Mouse (Mus musculus): ENCODE measurements at regions not wholly inside any gene's neighbourhood (a gene's known extent, or its start where the extent isn't known, plus 50 kb on each side); places are given as distances from the start of the nearest gene placed in this dataset.
"Not testable (repeated sequence)": the region's sequence is repeated elsewhere in the genome, so short reads cannot be mapped to it uniquely, and the experiment has no call there.

DNA sequence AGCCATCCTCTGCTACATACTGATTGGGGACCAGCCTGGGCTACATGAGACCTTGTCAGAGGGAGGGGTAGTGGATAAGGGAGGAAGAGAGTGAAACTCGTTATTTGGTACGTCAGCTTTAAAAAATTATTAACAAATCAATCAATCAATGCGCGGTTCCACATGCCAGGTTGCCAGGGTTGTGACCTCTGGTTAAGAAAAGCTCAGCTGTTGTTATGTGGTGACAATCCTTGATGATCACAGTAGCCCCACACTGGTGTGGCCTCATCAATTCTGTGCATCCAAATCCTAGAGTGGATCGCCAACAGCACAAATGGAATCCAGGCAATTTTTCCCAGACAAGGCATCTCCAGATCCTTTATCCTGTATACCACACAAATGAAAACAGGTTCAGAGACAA, 74.3 kb upstream of the Cdk6 start:
- Histone ChIP-seq H3K4me2 (ENCODE audit: low read depth, low read length, severe bottlenecking) (no peak overlapping the region), H3K4me3 (ENCODE audit: low read depth, low read length) (no peak overlapping the region), H3K36me3 (ENCODE audit: control insufficient read depth, insufficient read depth, low read length) (no peaks in the 10 kb centered on the region), H3K27ac (ENCODE audit: low read depth, low read length) (no peak overlapping the region), H3K9ac (ENCODE audit: low read length) (no peak overlapping the region), H3K27me3 (ENCODE audit: control insufficient read depth, insufficient read depth, low read length) (no peaks in the 10 kb centered on the region), H3K9me3 (ENCODE audit: control insufficient read depth, low read length) (no peaks in the 10 kb centered on the region), H3K4me1 (replicated peaks; ENCODE audit: control insufficient read depth, insufficient read depth, low read length) (no peaks in the 10 kb centered on the region)
- no peak for DNase-seq (ENCODE audit: low spot score)
- no peak for ATAC-seq (replicated peaks; ENCODE audit: low FRiP score)
- WGBS, result 84% methylated on average over 5 of the region's 5 CpGs

DNA sequence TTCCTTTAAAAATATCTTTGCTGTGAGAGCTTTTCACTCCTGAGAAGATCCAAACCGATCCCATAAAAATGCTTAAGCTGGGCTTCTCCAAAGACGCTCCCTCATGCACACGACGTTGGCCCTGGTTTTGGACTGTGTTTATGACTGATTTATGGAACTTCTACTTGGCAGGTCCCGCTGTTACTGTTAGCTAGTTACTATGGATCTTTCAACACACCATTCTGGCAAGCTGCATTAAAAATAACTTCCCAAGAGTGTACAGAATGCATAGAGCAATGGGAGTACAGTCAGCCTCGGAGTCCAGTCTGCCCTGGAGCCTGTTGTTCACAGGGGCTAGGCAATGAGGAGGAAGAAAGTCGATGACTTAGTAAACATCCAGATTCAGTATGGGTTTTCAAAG, 71.5 kb upstream of the Cdk6 start:
- Histone ChIP-seq H3K9ac (ENCODE audit: low read length) (no peak overlapping the region), H3K4me1 (replicated peaks; ENCODE audit: control insufficient read depth, insufficient read depth, low read length) (no peaks in the 10 kb centered on the region), H3K27me3 (ENCODE audit: control insufficient read depth, insufficient read depth, low read length) (no peaks in the 10 kb centered on the region), H3K9me3 (ENCODE audit: control insufficient read depth, low read length) (no peaks in the 10 kb centered on the region), H3K27ac (ENCODE audit: low read depth, low read length) (no peak overlapping the region), H3K4me2 (ENCODE audit: low read depth, low read length, severe bottlenecking) (no peak overlapping the region), H3K4me3 (ENCODE audit: low read depth, low read length) (no peak overlapping the region), H3K36me3 (ENCODE audit: control insufficient read depth, insufficient read depth, low read length) (no peaks in the 10 kb centered on the region)
- ATAC-seq (replicated peaks; ENCODE audit: low FRiP score) (no peak), DNase-seq (ENCODE audit: low spot score) (no peak)
- WGBS, result 88% methylated on average over 7 of the region's 7 CpGs

DNA sequence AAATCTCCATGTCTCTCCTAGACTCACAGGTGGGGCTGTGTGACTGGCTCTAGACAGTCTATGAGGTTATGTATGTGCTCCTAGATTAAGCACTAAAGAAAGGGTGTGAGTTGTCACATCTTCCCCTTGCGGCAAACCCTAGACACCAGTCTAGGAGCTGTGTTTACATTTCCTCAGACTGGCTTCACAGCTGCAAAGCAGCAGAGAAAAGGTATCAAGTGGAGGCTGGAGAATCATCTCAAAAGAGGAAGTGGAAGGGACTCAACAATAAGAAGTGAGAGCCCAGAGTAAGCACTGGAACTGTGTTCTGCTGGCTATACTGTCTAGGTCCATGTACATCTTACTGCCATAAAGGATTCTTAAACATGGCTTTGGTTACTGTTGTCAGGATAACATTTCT, 68.1 kb upstream of the Cdk6 start:
- H3K27ac ChIP-seq (ENCODE audit: low read depth, low read length); H3K27me3 ChIP-seq (ENCODE audit: control insufficient read depth, insufficient read depth, low read length); H3K4me2 ChIP-seq (ENCODE audit: low read depth, low read length, severe bottlenecking); DNase-seq (ENCODE audit: low spot score); H3K36me3 ChIP-seq (ENCODE audit: control insufficient read depth, insufficient read depth, low read length); H3K4me3 ChIP-seq (ENCODE audit: low read depth, low read length); ATAC-seq (replicated peaks; ENCODE audit: low FRiP score); H3K9me3 ChIP-seq (ENCODE audit: control insufficient read depth, low read length); H3K4me1 ChIP-seq (replicated peaks; ENCODE audit: control insufficient read depth, insufficient read depth, low read length); H3K9ac ChIP-seq (ENCODE audit: low read length): not testable (repeated sequence)
- WGBS, result 96% methylated on average over 1 of the region's 1 CpGs

DNA sequence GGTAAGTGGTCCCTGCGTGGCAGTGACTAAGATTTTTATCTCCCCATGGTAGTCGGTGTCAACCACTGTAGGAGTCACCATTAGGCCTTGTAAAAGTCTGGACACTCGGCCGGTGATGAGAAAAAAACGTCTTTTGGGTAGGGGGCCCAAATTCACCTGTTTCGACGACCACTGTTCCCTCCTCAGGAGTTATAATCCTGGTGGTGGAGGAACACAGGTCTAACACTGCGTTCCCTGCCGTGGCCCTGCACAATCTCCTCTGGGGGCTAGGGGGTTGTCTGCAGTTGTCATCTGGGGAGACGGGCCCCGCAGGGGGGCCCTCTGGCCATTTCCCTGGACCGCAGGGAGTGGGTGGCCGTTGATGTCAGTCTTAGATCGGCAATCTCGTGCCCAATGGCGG, 64.0 kb upstream of the Cdk6 start:
- H3K4me3 ChIP-seq (ENCODE audit: low read depth, low read length); H3K9me3 ChIP-seq (ENCODE audit: control insufficient read depth, low read length); ATAC-seq (replicated peaks; ENCODE audit: low FRiP score); H3K36me3 ChIP-seq (ENCODE audit: control insufficient read depth, insufficient read depth, low read length); H3K4me2 ChIP-seq (ENCODE audit: low read depth, low read length, severe bottlenecking); H3K9ac ChIP-seq (ENCODE audit: low read length); H3K27me3 ChIP-seq (ENCODE audit: control insufficient read depth, insufficient read depth, low read length); H3K4me1 ChIP-seq (replicated peaks; ENCODE audit: control insufficient read depth, insufficient read depth, low read length); DNase-seq (ENCODE audit: low spot score); H3K27ac ChIP-seq (ENCODE audit: low read depth, low read length): not testable (repeated sequence)
- 91% methylated on average over 16 of the region's 16 CpGs for WGBS

DNA sequence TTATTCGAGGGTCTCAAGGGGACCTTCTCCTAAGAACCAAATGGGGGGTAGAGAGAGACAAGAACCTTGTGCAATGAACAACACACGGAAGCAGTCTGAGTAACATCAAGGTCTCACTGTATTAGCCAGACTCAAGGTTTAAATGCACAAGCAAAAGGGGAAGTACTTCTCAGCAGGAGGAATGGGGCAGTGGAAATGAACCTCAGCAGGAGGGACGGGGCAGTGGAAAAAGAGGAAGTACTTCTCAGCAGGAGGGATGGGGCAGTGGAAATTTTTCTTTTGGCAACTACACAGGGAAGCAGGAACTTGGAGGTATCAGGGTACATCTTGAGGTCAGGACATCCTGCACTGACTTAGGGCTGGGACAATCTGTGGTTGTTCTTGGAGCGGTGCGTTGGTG, 62.3 kb upstream of the Cdk6 start:
- not testable (repeated sequence) for ATAC-seq (replicated peaks; ENCODE audit: low FRiP score); DNase-seq (ENCODE audit: low spot score); H3K27ac ChIP-seq (ENCODE audit: low read depth, low read length); H3K9me3 ChIP-seq (ENCODE audit: control insufficient read depth, low read length); H3K36me3 ChIP-seq (ENCODE audit: control insufficient read depth, insufficient read depth, low read length); H3K4me2 ChIP-seq (ENCODE audit: low read depth, low read length, severe bottlenecking); H3K27me3 ChIP-seq (ENCODE audit: control insufficient read depth, insufficient read depth, low read length); H3K4me1 ChIP-seq (replicated peaks; ENCODE audit: control insufficient read depth, insufficient read depth, low read length); H3K9ac ChIP-seq (ENCODE audit: low read length); H3K4me3 ChIP-seq (ENCODE audit: low read depth, low read length)
- 85% methylated on average over 5 of the region's 5 CpGs for WGBS

DNA sequence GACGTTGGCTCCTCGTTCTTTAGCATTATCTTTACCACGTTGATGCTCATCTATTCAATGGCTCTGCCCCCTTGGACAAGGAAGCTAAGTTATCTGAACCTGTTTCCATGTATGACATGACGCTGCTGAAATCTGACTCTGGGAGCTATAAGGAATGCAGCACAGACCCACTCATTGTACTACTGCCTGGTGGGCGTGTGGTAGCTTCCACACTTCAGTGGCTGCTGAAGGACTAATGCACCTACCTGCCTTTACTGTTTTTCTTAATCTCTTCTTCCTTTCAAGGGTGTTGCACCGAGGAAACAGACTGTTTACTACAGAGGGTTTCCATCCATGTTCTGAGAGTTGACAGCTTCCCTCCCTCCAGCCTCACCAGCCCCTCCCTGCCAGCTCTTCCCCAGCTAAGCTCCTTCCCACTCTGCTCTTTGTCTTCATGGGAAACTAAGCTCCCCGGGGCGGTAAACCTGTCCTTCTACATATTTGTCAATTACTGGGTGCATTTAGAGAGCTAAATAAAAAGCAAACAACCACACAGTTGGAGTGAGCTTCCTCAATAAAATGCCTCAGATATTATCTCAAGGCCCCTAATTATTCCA, 59.3 kb upstream of the Cdk6 start:
- WGBS, result 73% methylated on average over 8 of the region's 8 CpGs
- not testable (repeated sequence) for H3K9me3 ChIP-seq (ENCODE audit: control insufficient read depth, low read length); ATAC-seq (replicated peaks; ENCODE audit: low FRiP score); DNase-seq (ENCODE audit: low spot score); H3K27me3 ChIP-seq (ENCODE audit: control insufficient read depth, insufficient read depth, low read length); H3K4me1 ChIP-seq (replicated peaks; ENCODE audit: control insufficient read depth, insufficient read depth, low read length); H3K4me2 ChIP-seq (ENCODE audit: low read depth, low read length, severe bottlenecking); H3K27ac ChIP-seq (ENCODE audit: low read depth, low read length); H3K9ac ChIP-seq (ENCODE audit: low read length); H3K4me3 ChIP-seq (ENCODE audit: low read depth, low read length); H3K36me3 ChIP-seq (ENCODE audit: control insufficient read depth, insufficient read depth, low read length)

DNA sequence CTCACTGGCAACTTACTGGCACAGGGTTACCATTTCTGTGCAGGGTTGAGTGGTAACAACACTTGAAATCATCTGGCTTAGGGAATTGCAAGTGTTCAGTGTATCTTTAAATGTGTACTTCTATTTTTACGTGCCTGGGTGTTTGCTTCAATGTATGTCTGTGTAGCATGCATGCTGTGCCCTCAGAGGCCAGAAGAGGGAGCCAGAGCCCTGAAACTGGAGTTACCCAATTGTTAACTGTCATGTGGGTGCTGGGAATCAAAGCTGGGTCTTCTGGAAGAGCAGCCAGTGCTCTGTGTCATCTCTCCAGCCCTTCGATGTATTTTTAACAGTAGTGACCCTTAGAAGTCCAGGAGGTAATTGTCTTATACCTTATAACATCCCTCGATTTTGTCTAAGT, 58.2 kb upstream of the Cdk6 start:
- no peak for ATAC-seq (replicated peaks; ENCODE audit: low FRiP score)
- DNase-seq (ENCODE audit: low spot score), result no peak
- H3K4me1 ChIP-seq (replicated peaks; ENCODE audit: control insufficient read depth, insufficient read depth, low read length), result no peaks in the 10 kb centered on the region
- H3K9ac ChIP-seq (ENCODE audit: low read length), result no peak overlapping the region
- WGBS, result 86% methylated on average over 3 of the region's 3 CpGs
- no peaks in the 10 kb centered on the region for H3K27me3 ChIP-seq (ENCODE audit: control insufficient read depth, insufficient read depth, low read length)
- no peaks in the 10 kb centered on the region for H3K9me3 ChIP-seq (ENCODE audit: control insufficient read depth, low read length)
- no peaks in the 10 kb centered on the region for H3K36me3 ChIP-seq (ENCODE audit: control insufficient read depth, insufficient read depth, low read length)
- no peak overlapping the region for H3K27ac ChIP-seq (ENCODE audit: low read depth, low read length)
- no peak overlapping the region for H3K4me2 ChIP-seq (ENCODE audit: low read depth, low read length, severe bottlenecking)
- H3K4me3 ChIP-seq (ENCODE audit: low read depth, low read length), result no peak overlapping the region

DNA sequence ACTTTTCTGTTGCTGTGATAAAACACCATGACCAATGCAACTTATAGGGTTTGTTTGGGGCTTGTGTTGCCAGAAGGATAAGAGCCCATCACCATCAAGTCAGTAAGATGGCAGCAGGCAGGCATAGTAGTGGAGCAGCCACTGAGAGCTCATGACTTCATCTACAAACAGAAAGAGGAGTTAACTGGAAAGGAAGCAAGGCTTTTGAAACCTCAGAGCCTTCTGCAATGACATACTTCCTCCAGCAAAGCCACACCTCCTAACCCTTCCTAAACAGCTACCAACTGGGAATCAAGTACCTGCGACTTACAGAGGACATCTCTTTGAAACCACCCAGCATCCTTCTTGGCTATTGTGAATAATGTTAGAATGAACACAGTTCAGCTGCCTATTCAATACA, 57.0 kb upstream of the Cdk6 start:
- H3K9ac ChIP-seq (ENCODE audit: low read length); H3K36me3 ChIP-seq (ENCODE audit: control insufficient read depth, insufficient read depth, low read length); H3K4me2 ChIP-seq (ENCODE audit: low read depth, low read length, severe bottlenecking); H3K4me1 ChIP-seq (replicated peaks; ENCODE audit: control insufficient read depth, insufficient read depth, low read length); H3K9me3 ChIP-seq (ENCODE audit: control insufficient read depth, low read length); H3K27me3 ChIP-seq (ENCODE audit: control insufficient read depth, insufficient read depth, low read length); DNase-seq (ENCODE audit: low spot score); ATAC-seq (replicated peaks; ENCODE audit: low FRiP score); H3K27ac ChIP-seq (ENCODE audit: low read depth, low read length); H3K4me3 ChIP-seq (ENCODE audit: low read depth, low read length): not testable (repeated sequence)
- 86% methylated on average over 1 of the region's 1 CpGs for WGBS

DNA sequence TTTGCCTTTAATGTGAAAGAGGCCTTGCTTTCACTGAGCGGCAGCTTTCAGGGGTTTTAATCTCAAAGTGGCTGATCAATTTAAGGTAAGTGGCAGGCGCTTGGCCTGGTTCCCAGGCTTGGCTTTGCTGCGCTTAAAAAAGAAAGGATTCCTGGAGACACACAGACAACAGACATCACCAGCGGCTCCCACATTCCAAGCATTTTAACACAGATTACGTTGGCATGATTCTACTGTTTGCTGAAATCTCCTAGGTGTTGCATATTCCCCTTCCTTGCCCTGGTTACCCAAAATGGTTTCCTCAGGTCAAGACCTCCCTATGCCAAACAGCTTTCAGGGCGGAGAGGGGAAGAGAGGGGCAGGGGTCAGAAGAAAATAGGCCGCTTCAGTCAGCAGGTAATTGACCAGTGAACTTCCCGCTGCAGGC, 51.3 kb upstream of the Cdk6 start:
- H3K4me1 ChIP-seq (replicated peaks; ENCODE audit: control insufficient read depth, insufficient read depth, low read length); H3K9me3 ChIP-seq (ENCODE audit: control insufficient read depth, low read length); H3K4me3 ChIP-seq (ENCODE audit: low read depth, low read length); H3K9ac ChIP-seq (ENCODE audit: low read length); H3K27me3 ChIP-seq (ENCODE audit: control insufficient read depth, insufficient read depth, low read length); H3K36me3 ChIP-seq (ENCODE audit: control insufficient read depth, insufficient read depth, low read length); H3K27ac ChIP-seq (ENCODE audit: low read depth, low read length); H3K4me2 ChIP-seq (ENCODE audit: low read depth, low read length, severe bottlenecking): not testable (repeated sequence)
- 4% methylated on average over 8 of the region's 8 CpGs for WGBS
- peak; percentile 77 for ATAC-seq (replicated peaks; ENCODE audit: low FRiP score)
- DNase-seq (ENCODE audit: low spot score), result peak; percentile 54

Data from forebrain, embryonic 11.5 days (tissue).